Mouse (Mus musculus) regulatory T cell (primary cell): ENCODE measurements around the gene Gm10300.

Experiments used
- in situ Hi-C: fragments of 300-600 bp; cut with MboI, MseI; formaldehyde crosslinking; loops from one replicate; pipeline ENCODE4 v1.15.1; 2025; ENCODE audit warnings: high pct_unique_total_duplicates

The Gm10300 gene

GRCm38 (mm10) chr4:132074077-132074932 is at the start of gene Gm10300:
Gm10300 (plus strand) TSS chr4:132074697.
- in situ Hi-C loops = no loop called here

GRCm38 (mm10) chr4:132025264-132025663 is 49.2 kb upstream of the Gm10300 start:
- in situ Hi-C loops = loop anchor here (25.0 kb wide), 1 partner anchor 1113 kb away; the partner anchor contains the start of gene Laptm5

- in situ Hi-C loops = loop anchor here (25.0 kb wide), 1 partner anchor 1114 kb away; the partner anchor contains the start of gene Laptm5
These were observed 48.6 kb upstream of the Gm10300 start for GRCm38 (mm10) chr4:132025738-132026527.

- in situ Hi-C loops = loop anchor here (25.0 kb wide), 1 partner anchor 1115 kb away; the partner anchor contains the start of gene Laptm5
These were observed 47.3 kb upstream of the Gm10300 start for GRCm38 (mm10) chr4:132027167-132027566.

GRCm38 (mm10) chr4:132027806-132028205 is 46.7 kb upstream of the Gm10300 start:
- in situ Hi-C loops = loop anchor here (25.0 kb wide), 1 partner anchor 1116 kb away; the partner anchor contains the start of gene Laptm5

- in situ Hi-C loops = loop anchor here (25.0 kb wide), 1 partner anchor 1118 kb away; the partner anchor contains the start of gene Laptm5
These were observed 44.4 kb upstream of the Gm10300 start for GRCm38 (mm10) chr4:132029851-132030741.

GRCm38 (mm10) chr4:132033183-132033582 is 41.3 kb upstream of the Gm10300 start:
- in situ Hi-C loops = loop anchor here (25.0 kb wide), 1 partner anchor 1121 kb away; the partner anchor contains the start of gene Laptm5

GRCm38 (mm10) chr4:132034242-132034641 is 40.3 kb upstream of the Gm10300 start:
- in situ Hi-C loops = loop anchor here (25.0 kb wide), 1 partner anchor 1122 kb away; the partner anchor contains the start of gene Laptm5

- in situ Hi-C loops = loop anchor here (25.0 kb wide), 1 partner anchor 1125 kb away; the partner anchor contains the start of gene Laptm5
These were observed 37.4 kb upstream of the Gm10300 start for GRCm38 (mm10) chr4:132037137-132037536.

GRCm38 (mm10) chr4:132037991-132038390 is 36.5 kb upstream of the Gm10300 start:
- in situ Hi-C loops = loop anchor here (25.0 kb wide), 1 partner anchor 1126 kb away; the partner anchor contains the start of gene Laptm5

- in situ Hi-C loops = loop anchor here (25.0 kb wide), 1 partner anchor 1127 kb away; the partner anchor contains the start of gene Laptm5
These were observed 35.7 kb upstream of the Gm10300 start for GRCm38 (mm10) chr4:132038809-132039208.

- in situ Hi-C loops = loop anchor here (25.0 kb wide), 1 partner anchor 1127 kb away; the partner anchor contains the start of gene Laptm5
These were observed 35.0 kb upstream of the Gm10300 start for GRCm38 (mm10) chr4:132039521-132039920.

- in situ Hi-C loops = loop anchor here (25.0 kb wide), 1 partner anchor 1128 kb away; the partner anchor contains the start of gene Laptm5
These were observed 34.4 kb upstream of the Gm10300 start for GRCm38 (mm10) chr4:132039975-132040645.

- in situ Hi-C loops = loop anchor here (25.0 kb wide), 1 partner anchor 1129 kb away; the partner anchor contains the start of gene Laptm5
These were observed 32.8 kb upstream of the Gm10300 start for GRCm38 (mm10) chr4:132041471-132042332.

GRCm38 (mm10) chr4:132043726-132044125 is 30.8 kb upstream of the Gm10300 start:
- in situ Hi-C loops = loop anchor here (25.0 kb wide), 1 partner anchor 1131 kb away; the partner anchor contains the start of gene Laptm5

- in situ Hi-C loops = loop anchor here (25.0 kb wide), 1 partner anchor 1136 kb away; the partner anchor contains the start of gene Laptm5
These were observed 26.2 kb upstream of the Gm10300 start for GRCm38 (mm10) chr4:132048011-132048991.

- in situ Hi-C loops = loop anchor here (25.0 kb wide), 1 partner anchor 1137 kb away; the partner anchor contains the start of gene Laptm5
These were observed 25.5 kb upstream of the Gm10300 start for GRCm38 (mm10) chr4:132048995-132049404.
